Mouse (Mus musculus) Patski (cell line): ENCODE measurements around the gene Numa1. TPM values are rescaled to one million over a fixed set of nuclear protein-coding genes. Genes with fewer than 3 reads are reported as not detected.

Experiments
- ATAC-seq: fragments of 100-300 bp; one replicate; pipeline ENCODE4 v1.8.0; 2021
- CTCF ChIA-PET: fragments of 350-600 bp; sonication (Branson Sonifier 250); formaldehyde crosslinking; loops from one replicate; lab custom pipeline; 2022; ENCODE audit warnings: inconsistent platforms; lab: Charles Lee
- POLR2A ChIA-PET: fragments of 350-600 bp; sonication (Branson Sonifier 250); formaldehyde crosslinking; loops from one replicate; lab custom pipeline; 2022; ENCODE audit warnings: antibody characterized with exemption, inconsistent platforms; lab: Charles Lee
- DNase-seq: peaks from one replicate; pipeline ENCODE4 v3.0.0-alpha.2; 2011; ENCODE audit warnings: low read depth, low spot score
- H3K27me3 ChIP-seq: fragments of 371-371 bp; one replicate; pipeline ENCODE4 v1.5.1; 2021
- CTCF ChIP-seq: fragments of 100-300 bp; IDR thresholded peaks from one replicate; pipeline ENCODE4 v1.5.1; 2021
- in situ Hi-C: fragments of 300-500 bp; cut with MboI; formaldehyde crosslinking; loops from 3 replicates; pipeline ENCODE4 v1.11.1; 2018; ENCODE audit warnings: low pct_unique_long_range_greater_than_20kb, mixed read lengths
- polyA plus RNA-seq: library from polyadenylated mRNA; unstranded; gene quantifications from one replicate; pipeline ENCODE4 v1.2.3, GENCODE M21; 2021

Numa1 gene
- polyA plus RNA-seq, 1 experiment from 2014 or later, result 156 TPM

DNA sequence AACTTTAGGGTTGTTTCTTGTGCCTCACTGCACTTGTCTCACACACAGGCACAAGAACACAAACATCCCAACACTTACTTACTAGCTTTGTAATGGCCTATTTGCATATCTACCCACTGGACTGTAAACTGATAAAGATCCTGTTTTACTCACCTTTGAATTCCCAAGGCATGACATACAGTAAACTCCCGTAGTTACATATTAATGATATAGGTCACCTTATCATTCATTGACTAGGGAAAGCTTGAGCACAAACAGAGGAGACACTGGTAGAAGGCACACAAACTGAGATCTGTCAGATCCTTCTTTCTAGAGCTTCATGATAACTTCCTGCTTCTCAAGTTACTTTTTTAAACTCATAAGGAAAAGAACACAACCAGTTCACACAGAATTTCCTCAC, 128.3 kb downstream of the Numa1 start:
- no peak for TF ChIP-seq CTCF
- ChIA-PET CTCF (interaction anchor here (1.2 kb wide), 1 partner anchor 16 kb away, joined by 3 read pairs; no protein-coding TSS in a partner anchor), POLR2A (interaction anchor here (1.1 kb wide), 1 partner anchor 87 kb away, joined by 3 read pairs; no protein-coding TSS in a partner anchor)
- DNase-seq (no peak), ATAC-seq (no peak)
- in situ Hi-C loops, result no loop called here
- H3K27me3 ChIP-seq, result no peaks in the 10 kb centered on the region

GRCm38 (mm10) chr7:102063891-102064290, 130.0 kb downstream of the Numa1 start:
- CTCF ChIA-PET, result interaction anchor here (1.1 kb wide), 1 partner anchor 65 kb away, joined by 3 read pairs; no protein-coding TSS in a partner anchor
- no peak for ATAC-seq
- in situ Hi-C loops, result no loop called here
- no peaks in the 10 kb centered on the region for H3K27me3 ChIP-seq
- no peak for DNase-seq
- no peak for TF ChIP-seq CTCF
- POLR2A ChIA-PET, result interaction anchor here (0.6 kb wide), 1 partner anchor 9 kb away, joined by 3 read pairs; no protein-coding TSS in a partner anchor

Other genes with a start within 250 kb of the Numa1 start
- gene Phox2a, start 115.8 kb upstream of the Numa1 start, polyA plus RNA-seq, result not detected
- gene Inppl1, start 95.9 kb upstream of the Numa1 start, polyA plus RNA-seq, result 148 TPM
- gene Folr2, start 76.9 kb upstream of the Numa1 start, polyA plus RNA-seq, result not detected
- 36.4 TPM for gene Anapc15, start 70.4 kb upstream of the Numa1 start, polyA plus RNA-seq
- gene Folr1, start 63.3 kb upstream of the Numa1 start, polyA plus RNA-seq, result 73.6 TPM
- gene Lamtor1, start 28.2 kb upstream of the Numa1 start, polyA plus RNA-seq, result 130 TPM
- gene Tomt, start 27.8 kb upstream of the Numa1 start, polyA plus RNA-seq, result 0.50 TPM
- 6.0 TPM for gene Lrrc51, start 216 bp upstream of the Numa1 start, polyA plus RNA-seq
- 2.4 TPM for gene Il18bp, start 84.6 kb downstream of the Numa1 start, polyA plus RNA-seq
- 35.8 TPM for gene Rnf121, start 131.4 kb downstream of the Numa1 start, polyA plus RNA-seq
- 13.1 TPM for gene Xndc1, start 131.4 kb downstream of the Numa1 start, polyA plus RNA-seq
- 0.24 TPM for gene Xntrpc, start 131.6 kb downstream of the Numa1 start, polyA plus RNA-seq
- not detected for gene Trpc2, start 149.0 kb downstream of the Numa1 start, polyA plus RNA-seq
- gene Art1, start 167.6 kb downstream of the Numa1 start, polyA plus RNA-seq, result not detected
- gene Art5, start 175.4 kb downstream of the Numa1 start, polyA plus RNA-seq, result not detected
- gene Chrna10, start 182.7 kb downstream of the Numa1 start, polyA plus RNA-seq, result not detected